Mouse (Mus musculus) hindbrain, embryonic 13.5 days (tissue): ENCODE data around the gene 3110009E18Rik. TPM values are rescaled to one million over a fixed set of nuclear protein-coding genes. Genes with fewer than 3 reads are reported as not detected.
A peak's percentile ranks its signal among the peaks of the same experiment; 100 is the strongest.

Experiments
- ATAC-seq: fragments of 200-750 bp; cut with Nextera tagmentation; 2 replicates; pipeline ENCODE4 v1.8.0; 2017; ENCODE audit warnings: moderate TSS enrichment; ENCODE audit not compliant: low FRiP score
- H3K27ac ChIP-seq: fragments of 300-500 bp; sonication (generic); 2 replicates; pipeline ENCODE4 v1.5.1; 2015; ENCODE audit warnings: inconsistent platforms, mild to moderate bottlenecking, moderate library complexity
- H3K27me3 ChIP-seq: fragments of 300-500 bp; sonication (generic); 2 replicates; pipeline ENCODE4 v1.6.1; 2015; ENCODE audit warnings: mild to moderate bottlenecking, inconsistent platforms
- H3K36me3 ChIP-seq: fragments of 300-500 bp; sonication (generic); 2 replicates; pipeline ENCODE4 v1.6.1; 2015; ENCODE audit warnings: mild to moderate bottlenecking, inconsistent platforms
- H3K4me1 ChIP-seq: fragments of 300-500 bp; sonication (generic); replicated peaks from 2 replicates; pipeline ENCODE4 v1.6.1; 2015; ENCODE audit warnings: inconsistent platforms
- H3K4me2 ChIP-seq: fragments of 300-500 bp; sonication (generic); 2 replicates; pipeline ENCODE4 v1.6.1; 2015; ENCODE audit warnings: inconsistent platforms, mild to moderate bottlenecking, moderate library complexity
- H3K4me3 ChIP-seq: fragments of 300-500 bp; sonication (generic); 2 replicates; pipeline ENCODE4 v1.5.1; 2015; ENCODE audit warnings: mild to moderate bottlenecking, inconsistent platforms
- H3K9ac ChIP-seq: fragments of 300-500 bp; sonication (generic); 2 replicates; pipeline ENCODE4 v1.6.1; 2015; ENCODE audit warnings: mild to moderate bottlenecking, inconsistent platforms
- H3K9me3 ChIP-seq: fragments of 300-500 bp; sonication (generic); 2 replicates; pipeline ENCODE4 v1.6.1; 2016; ENCODE audit warnings: inconsistent platforms
- WGBS: fragments of 180-500 bp; shearing (Covaris S2); methylation state at CpG from one replicate; pipeline ENCODE4 v1.1.7; 2015; 5-methylcytosine and 5-hydroxymethylcytosine counted together
- polyA plus RNA-seq: library from polyadenylated mRNA; unstranded; fragments of >200 nt; fragmentation: Nextera tagmentation; extraction: Ambion mirVana; gene quantifications from 2 replicates; pipeline ENCODE4 v1.2.1, GENCODE M21; 2015

3110009E18Rik gene
- polyA plus RNA-seq, 1 experiment from 2014 or later = 21.6 TPM

DNA sequence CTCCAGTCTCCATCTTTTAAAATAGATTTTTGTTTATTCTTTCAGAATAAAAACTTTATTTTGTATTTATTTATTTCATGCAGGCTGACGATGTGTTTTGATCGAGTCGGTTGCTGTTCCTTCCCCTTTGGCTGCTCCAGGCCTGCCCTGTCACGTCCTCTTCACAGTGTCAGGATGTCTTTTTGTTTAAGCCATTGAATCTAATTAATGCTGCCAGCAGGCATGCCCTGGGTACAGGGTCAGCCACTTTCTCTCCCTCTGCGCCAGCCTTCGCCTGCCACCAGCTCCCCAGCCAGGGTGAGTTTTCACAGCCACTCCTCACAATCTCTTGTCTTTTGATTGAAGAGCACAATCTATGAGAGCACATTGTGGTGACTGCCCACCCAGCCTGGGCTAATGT lies 99.9 kb downstream of the 3110009E18Rik start:
- H3K9me3 ChIP-seq = no peaks in the 10 kb centered on the region
- WGBS = 49% methylated on average over 6 of the region's 6 CpGs
- H3K4me3 ChIP-seq = no peak overlapping the region
- no peak overlapping the region for H3K9ac ChIP-seq
- H3K27me3 ChIP-seq = no peaks in the 10 kb centered on the region
- H3K4me1 ChIP-seq = peaks cover 3% of the 10 kb centered on the region
- ATAC-seq = no peak
- no peak overlapping the region for H3K27ac ChIP-seq
- H3K36me3 ChIP-seq = no peaks in the 10 kb centered on the region
- H3K4me2 ChIP-seq = no peak overlapping the region

DNA sequence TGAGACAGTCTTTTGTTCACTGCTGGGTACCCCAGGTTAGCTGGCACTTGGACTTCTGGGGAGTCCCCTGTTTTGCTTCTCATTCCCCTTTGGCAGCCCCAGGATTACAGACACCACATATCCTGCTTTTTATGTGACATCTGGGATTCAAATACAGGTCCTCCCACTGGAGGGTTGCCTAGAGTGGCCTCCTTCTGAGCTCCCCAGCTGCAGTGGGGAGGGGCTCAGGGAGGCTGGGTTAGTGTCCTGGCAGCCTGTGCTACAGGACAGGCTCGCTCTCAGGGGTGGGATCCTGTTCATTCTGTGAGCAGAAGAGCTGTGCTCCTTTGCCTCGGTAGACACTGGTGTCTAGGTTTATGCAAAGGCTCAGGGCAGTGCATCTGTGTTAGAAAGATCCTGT lies 100.3 kb downstream of the 3110009E18Rik start:
- Histone ChIP-seq H3K27ac (no peak overlapping the region), H3K4me2 (no peak overlapping the region), H3K4me3 (no peak overlapping the region), H3K4me1 (peaks cover 3% of the 10 kb centered on the region), H3K27me3 (no peaks in the 10 kb centered on the region), H3K9me3 (no peaks in the 10 kb centered on the region), H3K9ac (no peak overlapping the region), H3K36me3 (no peaks in the 10 kb centered on the region)
- WGBS = 44% methylated on average over 2 of the region's 2 CpGs
- ATAC-seq = no peak

DNA sequence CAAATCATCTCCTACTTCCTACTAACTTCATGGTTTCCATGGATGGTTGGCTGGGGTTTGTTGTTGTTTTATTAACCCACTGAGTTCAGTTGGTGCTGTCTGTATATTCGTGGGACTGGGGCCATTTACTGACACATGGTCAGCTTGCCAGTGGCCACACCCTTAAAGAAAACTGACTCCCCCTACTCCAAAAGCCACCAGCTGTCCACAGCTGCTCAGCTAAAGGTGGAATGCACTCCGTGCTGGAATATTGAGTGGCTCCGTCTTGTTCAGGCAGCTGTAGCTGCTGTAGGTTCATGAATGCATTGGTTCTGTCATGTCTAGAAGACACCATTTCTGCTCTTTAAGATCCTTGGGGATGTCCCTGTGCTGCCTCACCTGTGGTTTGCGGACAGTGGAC lies 102.6 kb downstream of the 3110009E18Rik start:
- no peak for ATAC-seq
- H3K4me2 ChIP-seq = no peak overlapping the region
- H3K4me3 ChIP-seq = no peak overlapping the region
- H3K27me3 ChIP-seq = no peaks in the 10 kb centered on the region
- H3K9ac ChIP-seq = no peak overlapping the region
- no peak overlapping the region for H3K27ac ChIP-seq
- H3K9me3 ChIP-seq = no peaks in the 10 kb centered on the region
- no peaks in the 10 kb centered on the region for H3K36me3 ChIP-seq
- peaks cover 3% of the 10 kb centered on the region for H3K4me1 ChIP-seq
- WGBS = 86% methylated on average over 4 of the region's 4 CpGs

DNA sequence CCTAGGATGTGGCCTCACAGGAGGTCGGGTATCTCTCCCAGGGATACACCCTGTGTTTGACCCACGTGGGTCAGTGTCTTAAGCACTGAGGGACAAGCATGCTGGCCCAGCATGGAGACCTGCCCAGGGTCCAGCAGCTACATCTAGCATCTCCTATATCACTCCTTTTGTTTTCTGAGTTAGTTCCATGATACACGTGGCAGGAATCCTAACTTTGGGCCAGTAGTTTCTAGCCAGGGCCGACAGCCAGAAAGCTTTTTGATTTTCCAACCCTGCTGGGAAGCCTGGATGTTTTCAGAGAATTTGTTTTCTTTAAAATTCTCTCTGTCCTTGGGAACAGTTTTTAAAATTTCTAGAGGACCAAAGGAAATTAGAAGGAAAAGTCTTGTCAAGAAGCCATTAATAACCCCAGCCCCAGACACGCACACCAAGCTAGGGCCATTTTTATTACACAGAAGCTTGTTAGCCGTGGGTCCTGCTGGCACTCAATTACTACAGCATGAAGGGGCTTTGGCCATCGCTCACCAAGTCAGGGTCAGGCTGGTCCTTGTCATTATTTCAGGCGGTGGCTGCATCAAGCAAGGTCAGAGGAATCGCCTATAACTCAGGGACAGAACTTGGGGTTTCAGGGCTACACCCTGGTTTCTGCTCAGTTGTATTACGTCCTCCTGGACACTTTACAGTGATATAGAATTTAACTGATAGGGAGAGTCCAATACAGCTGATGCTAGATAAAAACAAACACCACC lies 108.9 kb downstream of the 3110009E18Rik start:
- H3K9me3 ChIP-seq = no peaks in the 10 kb centered on the region
- no peaks in the 10 kb centered on the region for H3K36me3 ChIP-seq
- no peaks in the 10 kb centered on the region for H3K4me1 ChIP-seq
- WGBS = 78% methylated on average over 10 of the region's 10 CpGs
- H3K27me3 ChIP-seq = no peaks in the 10 kb centered on the region
- no peak overlapping the region for H3K4me3 ChIP-seq
- no peak for ATAC-seq
- no peak overlapping the region for H3K9ac ChIP-seq
- H3K4me2 ChIP-seq = no peak overlapping the region
- no peak overlapping the region for H3K27ac ChIP-seq

DNA sequence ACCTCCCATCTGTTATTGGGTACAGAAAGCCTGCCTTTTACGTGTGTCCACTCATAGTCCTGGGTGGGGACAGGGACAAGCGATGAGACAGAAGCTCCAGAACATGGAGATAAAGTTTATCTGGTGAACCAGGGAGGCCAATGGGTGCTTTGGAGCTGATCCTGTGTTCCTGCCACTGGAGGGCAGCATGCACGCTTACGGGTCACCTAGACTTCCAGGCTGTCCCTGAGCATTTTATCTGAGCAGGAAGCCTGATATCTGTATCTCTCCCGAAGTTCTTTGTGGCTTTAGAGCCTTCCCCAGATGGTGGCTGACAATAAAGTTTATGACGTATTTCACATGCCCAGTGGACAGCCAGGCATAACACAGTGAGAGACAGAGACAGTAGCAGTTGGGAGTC lies 110.3 kb downstream of the 3110009E18Rik start:
- H3K4me3 ChIP-seq = no peak overlapping the region
- H3K27ac ChIP-seq = no peak overlapping the region
- ATAC-seq = 0 out of 2 replicates have a peak, but pooled peaks have one; percentile 37
- no peak overlapping the region for H3K4me2 ChIP-seq
- H3K9me3 ChIP-seq = no peaks in the 10 kb centered on the region
- no peaks in the 10 kb centered on the region for H3K4me1 ChIP-seq
- H3K36me3 ChIP-seq = no peaks in the 10 kb centered on the region
- no peak overlapping the region for H3K9ac ChIP-seq
- WGBS = 49% methylated on average over 6 of the region's 6 CpGs
- H3K27me3 ChIP-seq = no peaks in the 10 kb centered on the region

DNA sequence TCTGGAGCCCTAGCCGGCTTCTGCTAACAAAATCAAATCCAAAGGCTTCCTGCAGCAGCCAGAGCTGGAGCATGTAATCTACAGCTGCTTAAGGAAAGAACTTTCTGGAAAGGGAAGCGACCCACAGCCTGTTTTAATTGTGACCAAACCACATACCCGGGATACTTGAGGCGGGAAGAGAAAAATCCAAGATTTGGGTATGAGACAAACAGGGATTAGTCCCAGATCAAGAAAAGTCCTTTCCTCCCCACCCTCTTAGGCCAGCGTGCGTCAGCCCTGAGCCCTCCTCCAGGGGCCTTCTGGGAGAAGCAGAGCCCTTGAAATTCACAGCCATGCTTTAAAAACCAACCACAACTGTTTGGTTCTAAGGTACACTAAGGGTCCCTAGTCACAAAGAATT lies 111.2 kb downstream of the 3110009E18Rik start:
- Histone ChIP-seq H3K4me2 (no peak overlapping the region), H3K4me3 (no peak overlapping the region), H3K27ac (no peak overlapping the region), H3K27me3 (no peaks in the 10 kb centered on the region), H3K4me1 (no peaks in the 10 kb centered on the region), H3K36me3 (no peaks in the 10 kb centered on the region), H3K9ac (no peak overlapping the region), H3K9me3 (no peaks in the 10 kb centered on the region)
- 81% methylated on average over 6 of the region's 6 CpGs for WGBS
- ATAC-seq = no peak

DNA sequence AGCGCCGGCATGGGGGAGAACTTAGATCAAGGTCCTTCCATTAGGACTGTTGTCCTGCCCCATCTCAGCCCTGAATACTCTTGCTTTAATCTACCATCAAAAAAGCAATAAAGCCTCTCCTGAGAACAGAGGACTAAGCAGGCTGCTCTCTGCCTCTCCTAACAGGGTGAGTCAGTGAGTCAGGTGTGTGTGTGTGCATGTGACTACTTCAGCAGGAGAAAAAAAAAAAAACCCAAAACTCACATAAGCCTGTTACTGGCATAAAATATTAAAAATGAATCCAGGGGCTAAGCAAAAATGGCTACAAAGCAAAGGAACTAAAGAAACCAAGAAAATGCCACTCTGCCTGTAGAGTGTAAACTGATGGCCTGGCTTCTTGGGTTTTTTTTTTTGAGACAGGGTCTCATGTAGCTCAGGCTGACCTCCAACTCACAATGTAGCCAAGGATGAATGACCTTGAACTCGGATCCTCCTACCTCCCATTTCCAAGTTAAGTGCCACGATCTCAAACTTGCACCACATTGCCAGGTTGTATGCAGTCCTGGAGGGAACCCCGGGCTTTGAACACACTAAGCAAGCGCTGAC lies 114.7 kb downstream of the 3110009E18Rik start:
- Histone ChIP-seq H3K27ac (no peak overlapping the region), H3K36me3 (no peaks in the 10 kb centered on the region), H3K9me3 (no peaks in the 10 kb centered on the region), H3K4me1 (no peaks in the 10 kb centered on the region), H3K9ac (no peak overlapping the region), H3K4me3 (no peak overlapping the region), H3K4me2 (no peak overlapping the region), H3K27me3 (no peaks in the 10 kb centered on the region)
- ATAC-seq = no peak
- WGBS = 94% methylated on average over 6 of the region's 6 CpGs

DNA sequence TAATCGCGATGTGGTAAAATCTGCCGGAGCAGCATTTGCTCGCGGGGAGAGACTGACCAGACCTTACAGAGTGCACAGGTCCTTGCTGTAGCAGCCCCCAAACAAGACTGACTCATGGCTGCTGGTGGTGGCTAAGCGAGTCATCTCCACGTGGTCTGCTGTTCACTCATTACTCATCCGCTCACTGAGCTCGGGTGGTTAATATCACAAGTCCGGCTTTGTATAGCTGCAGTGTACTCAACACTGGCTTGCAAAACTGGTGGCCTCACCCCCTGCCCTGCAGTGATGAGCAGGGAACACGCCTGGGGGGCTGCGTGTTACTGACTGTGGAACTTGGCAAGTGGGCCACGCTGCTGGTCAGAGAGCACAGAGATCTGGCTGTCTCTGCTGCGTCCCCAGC lies 115.4 kb downstream of the 3110009E18Rik start:
- H3K9me3 ChIP-seq = no peaks in the 10 kb centered on the region
- no peak overlapping the region for H3K27ac ChIP-seq
- H3K4me3 ChIP-seq = no peak overlapping the region
- no peaks in the 10 kb centered on the region for H3K4me1 ChIP-seq
- no peaks in the 10 kb centered on the region for H3K27me3 ChIP-seq
- ATAC-seq = no peak
- no peak overlapping the region for H3K9ac ChIP-seq
- WGBS = 86% methylated on average over 14 of the region's 14 CpGs
- H3K36me3 ChIP-seq = no peaks in the 10 kb centered on the region
- no peak overlapping the region for H3K4me2 ChIP-seq

DNA sequence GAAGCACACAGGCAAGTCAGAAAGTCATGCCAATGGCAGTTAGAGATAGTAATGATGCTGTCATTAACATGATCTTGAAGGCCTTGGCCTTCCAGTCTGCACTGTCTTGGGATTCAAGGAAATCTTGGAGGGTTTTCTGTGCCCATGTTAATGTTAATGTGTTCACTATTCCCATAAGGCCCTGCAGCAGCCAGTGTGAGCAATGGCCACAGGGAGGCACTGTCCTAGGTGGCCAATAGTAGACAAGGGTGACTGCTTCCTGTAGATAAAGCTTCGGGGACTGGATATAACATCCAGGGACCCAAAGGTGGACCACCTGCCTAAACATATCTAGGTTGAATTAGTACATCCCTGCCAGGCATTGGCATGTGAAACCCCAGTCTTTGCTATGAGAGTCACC lies 116.1 kb downstream of the 3110009E18Rik start:
- H3K4me3 ChIP-seq = no peak overlapping the region
- WGBS = 95% methylated on average over 1 of the region's 1 CpGs
- no peaks in the 10 kb centered on the region for H3K27me3 ChIP-seq
- H3K9me3 ChIP-seq = no peaks in the 10 kb centered on the region
- H3K36me3 ChIP-seq = no peaks in the 10 kb centered on the region
- no peak for ATAC-seq
- no peak overlapping the region for H3K27ac ChIP-seq
- no peaks in the 10 kb centered on the region for H3K4me1 ChIP-seq
- H3K9ac ChIP-seq = no peak overlapping the region
- H3K4me2 ChIP-seq = no peak overlapping the region

Other genes starting within 250 kb of the 3110009E18Rik start
- 9.0 and 9.4 TPM in 2 replicates for gene Tmem177, start 208.0 kb upstream of the 3110009E18Rik start, polyA plus RNA-seq
- gene Cfap221, start 124.0 kb upstream of the 3110009E18Rik start, polyA plus RNA-seq = 0.45 and 0.49 TPM in 2 replicates
- gene Sctr, start 114.3 kb upstream of the 3110009E18Rik start, polyA plus RNA-seq = 0.71 and 1.0 TPM in 2 replicates
- 7.9 and 8.0 TPM in 2 replicates for gene Tmem37, start 47.1 kb upstream of the 3110009E18Rik start, polyA plus RNA-seq
- gene Dbi, start 109 bp upstream of the 3110009E18Rik start, polyA plus RNA-seq = 1,104 and 1,361 TPM in 2 replicates
- 1.9 and 2.2 TPM in 2 replicates for gene Steap3, start 151.5 kb downstream of the 3110009E18Rik start, polyA plus RNA-seq
- 2.5 and 4.2 TPM in 2 replicates for gene C1ql2, start 219.4 kb downstream of the 3110009E18Rik start, polyA plus RNA-seq